ENCODE assay signal across 26 mouse cellular contexts in genomic region chr14:50975001-50975400, GRCm38 (mm10). TPM values are rescaled to one million over a fixed set of nuclear protein-coding genes. Genes with fewer than 3 reads are reported as not detected.
"Had no signal": no experiment of that assay in that cellular context is flagged by ENCODE, and none has a peak within 500 bp of the region (broad histone marks: within the 10 kb centered on the region; RNA-seq: fewer than 3 reads in every experiment).

No protein-coding gene starts in this region.

- ATAC-seq: forebrain, embryonic 13.5 days; forebrain, embryonic 14.5 days; forebrain, embryonic 15.5 days; forebrain, embryonic 16.5 days; forebrain, postnatal 0 days had no signal

- DNase-seq: cerebellum, adult 2 months; cerebellum, adult 8-10 months; cerebellum, adult 9-10 months; cerebellum, adult 9-11 months; cerebellum, postnatal 10 days; cerebellum, postnatal 14 days; cerebellum, postnatal 25 days; cerebellum, postnatal 36 days; embryo, embryonic 11 days; forebrain, postnatal 0 days; gastrocnemius, adult 2 months; gastrocnemius, postnatal 10 days; gastrocnemius, postnatal 14 days; gastrocnemius, postnatal 25 days; gastrocnemius, postnatal 36 days; heart, adult 18-20 months; heart, adult 2 months had no signal

RNA-seq across cellular contexts. Expression of gene Gm49342, which starts 30.7 kb away (rescaled TPM):
- total RNA-seq: granulocyte monocyte progenitor cell, adult 5-6 weeks had no signal

RNA-seq across cellular contexts. Expression of gene Rnase10, which starts 32.5 kb away (rescaled TPM):
- total RNA-seq: common myeloid progenitor, adult 5-6 weeks; forebrain, postnatal 0 days; gastrocnemius, adult 18-20 months; gastrocnemius, adult 2 months; gastrocnemius, adult 8-10 months; gastrocnemius, postnatal 14 days; gastrocnemius, postnatal 25 days; gastrocnemius, postnatal 36 days; gastrocnemius, postnatal 4 days had no signal
